Mouse (Mus musculus) cerebellum, adult 2 months (tissue): ENCODE results near the gene Gtpbp4.
"Not testable (repeated sequence)": the region's sequence is repeated elsewhere in the genome, so short reads cannot be mapped to it uniquely, and the experiment has no call there.

ENCODE experiments used
- CTCF ChIP-seq: fragments of 200-500 bp; IDR thresholded peaks from 2 replicates; pipeline ENCODE4 v1.5.1; 2011; ENCODE audit warnings: low read depth, mild to moderate bottlenecking, control low read depth, low read length, moderate library complexity, borderline replicate concordance; ENCODE audit not compliant: insufficient read depth
- POLR2A ChIP-seq: fragments of 200-500 bp; IDR thresholded peaks from 2 replicates; pipeline ENCODE4 v1.6.1; 2011; ENCODE audit warnings: low read length, control low read depth, borderline replicate concordance; ENCODE audit not compliant: insufficient read depth

- not testable (repeated sequence) for TF ChIP-seq CTCF, POLR2A
Observed at GRCm38 (mm10) chr13:8955127-8955526, 40.8 kb downstream of the Gtpbp4 start.
